Mouse (Mus musculus) adrenal gland (tissue): Measurements from ENCODE around the gene Tmem260.

Experiments used
- intact Hi-C: fragments of 180-260 bp; cut with DNase I; formaldehyde crosslinking; loops from one replicate; pipeline ENCODE4 v1.15.1; 2025

The Tmem260 gene

DNA sequence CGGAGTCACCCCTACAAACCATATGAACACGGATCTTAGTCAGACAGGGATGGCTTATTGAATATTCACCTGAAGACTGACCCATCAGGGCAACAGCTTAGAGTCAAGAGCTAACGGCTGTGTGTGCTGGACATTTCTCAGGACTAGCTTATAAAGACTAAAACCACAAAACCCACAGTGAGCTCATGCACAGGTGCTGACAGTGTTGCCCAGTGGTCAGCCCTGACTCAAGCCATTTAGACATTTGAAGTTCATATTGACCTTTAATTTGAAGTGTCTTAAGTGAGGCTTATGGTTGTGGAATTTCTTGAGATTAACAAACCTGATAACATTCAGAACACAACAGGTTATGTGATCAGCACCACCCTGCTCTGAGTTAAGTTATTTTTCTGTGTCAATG lies 100.1 kb downstream of the Tmem260 start:
- intact Hi-C loops, result no loop called here

DNA sequence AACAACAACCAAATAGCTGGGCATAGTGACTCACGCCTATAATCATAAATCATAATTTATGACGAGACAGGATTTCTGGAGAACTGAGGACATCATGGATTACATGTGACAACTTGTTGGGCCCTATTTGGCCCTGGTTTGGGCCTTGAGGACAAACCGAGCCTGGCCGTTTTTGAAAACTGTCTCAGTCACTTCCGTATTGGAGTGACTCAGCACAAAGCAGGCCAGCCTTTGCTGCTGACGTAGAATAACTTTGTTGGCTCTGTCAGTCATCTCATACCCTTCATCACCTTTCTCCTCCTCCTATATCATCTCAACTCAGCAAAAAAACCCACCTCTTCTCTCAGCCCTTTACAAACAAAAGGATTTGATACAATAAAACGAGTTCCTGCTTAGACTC lies 103.8 kb downstream of the Tmem260 start:
- intact Hi-C loops, result no loop called here

DNA sequence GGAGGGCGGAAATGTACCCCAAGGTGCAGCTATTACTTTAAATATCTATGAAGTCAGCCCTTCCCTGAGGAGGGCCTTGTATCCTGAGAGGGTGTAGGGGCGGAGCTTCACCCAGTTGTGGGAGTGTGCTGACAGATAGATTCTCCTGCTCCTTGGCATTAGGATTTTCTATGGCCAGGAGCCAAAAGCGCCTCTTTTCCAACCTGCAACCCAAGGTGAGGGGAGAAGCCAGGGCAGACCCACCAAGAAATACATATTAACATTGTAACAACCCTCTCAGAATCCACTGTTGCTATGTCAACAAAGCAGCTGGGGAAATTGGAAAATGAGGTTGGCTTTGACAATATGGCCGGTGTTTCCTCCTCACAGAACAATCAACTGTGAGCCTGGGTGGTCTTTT lies 107.3 kb downstream of the Tmem260 start:
- intact Hi-C loops, result no loop called here

DNA sequence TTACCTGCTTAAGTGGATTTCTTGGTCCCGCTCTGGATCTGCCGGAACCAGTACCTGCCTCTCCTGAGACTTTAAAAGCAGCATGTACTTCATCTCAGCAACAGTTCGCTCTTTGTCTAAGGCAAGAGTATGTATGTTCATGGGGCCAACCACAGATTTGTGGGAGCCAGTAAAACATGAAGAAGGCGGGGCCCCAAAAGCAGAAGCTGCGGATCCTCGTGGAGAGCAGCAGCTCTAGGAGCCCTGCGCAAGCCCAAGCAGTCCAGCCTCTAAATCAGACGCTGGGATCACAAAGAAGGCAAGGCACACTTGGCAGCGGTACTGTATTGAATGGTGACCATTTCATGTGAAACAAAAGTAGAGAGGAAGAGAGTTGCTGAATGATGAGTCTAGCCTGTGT lies 107.8 kb downstream of the Tmem260 start:
- intact Hi-C loops, result no loop called here

DNA sequence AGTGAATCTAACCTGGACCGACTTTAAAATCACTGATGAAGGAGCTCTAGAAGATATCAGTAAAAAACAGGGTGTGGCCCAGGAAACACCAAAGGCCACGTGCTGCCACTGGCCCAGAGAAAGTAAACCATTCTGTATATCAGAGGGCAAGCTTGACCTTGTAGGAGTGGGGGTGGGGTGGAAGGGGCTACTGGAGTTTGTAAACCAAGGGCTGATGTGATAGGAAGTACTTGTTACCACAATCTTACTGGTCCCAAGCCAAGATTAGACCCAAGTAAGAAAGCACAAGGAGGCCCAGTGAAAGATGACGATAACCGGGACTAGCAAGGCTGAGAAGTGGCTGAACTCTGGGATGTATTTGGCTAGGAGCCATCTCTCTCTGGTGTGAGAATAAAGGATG lies 113.1 kb downstream of the Tmem260 start:
- intact Hi-C loops, result no loop called here

DNA sequence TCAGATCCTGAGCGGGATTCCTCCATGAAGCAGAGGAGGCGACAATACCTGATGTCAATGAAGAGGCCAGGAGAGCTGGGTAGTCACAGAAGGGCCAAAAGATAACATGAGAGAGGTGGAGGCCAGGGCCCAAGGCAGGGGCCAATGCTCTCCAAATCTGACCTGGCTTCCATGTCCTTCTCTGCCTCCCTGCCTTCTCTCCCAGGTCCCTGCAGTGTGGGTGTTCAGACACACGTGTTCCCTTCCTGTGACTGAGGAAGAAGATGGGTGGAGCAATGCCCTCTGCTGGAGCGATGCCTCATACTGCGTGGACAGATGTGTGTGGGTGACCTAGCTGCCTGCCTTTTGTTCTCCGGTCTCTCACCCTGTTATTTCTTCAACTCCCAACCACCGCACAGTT lies 113.8 kb downstream of the Tmem260 start:
- intact Hi-C loops, result no loop called here

DNA sequence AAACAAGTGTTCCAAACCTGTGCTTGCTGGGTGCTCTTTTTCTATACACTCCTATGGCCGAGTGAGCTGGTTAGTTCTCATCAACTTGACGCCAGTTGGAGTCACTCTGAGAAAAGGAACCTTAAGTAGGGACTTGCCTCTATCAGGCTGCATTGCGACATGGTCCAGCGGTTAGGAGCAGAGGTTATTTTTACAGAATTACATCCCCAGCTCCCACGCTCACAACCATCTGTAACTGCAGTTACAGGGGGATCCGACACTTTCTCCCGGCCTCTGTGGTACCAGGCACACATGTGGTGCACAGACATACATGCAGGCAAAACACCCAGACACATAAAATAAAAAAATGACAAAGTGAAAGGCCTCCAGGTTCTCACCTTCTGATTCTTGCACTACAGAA lies 120.7 kb downstream of the Tmem260 start:
- intact Hi-C loops, result no loop called here
